Mouse (Mus musculus) bone marrow macrophage, adult 2 months (primary cell): ENCODE results near the gene H2-Oa. TPM values are rescaled to one million over a fixed set of nuclear protein-coding genes. Genes with fewer than 3 reads are reported as not detected.

Source experiments
- H3K27ac ChIP-seq: 2 replicates; pipeline ENCODE4 v1.5.1; 2012; ENCODE audit warnings: low read depth, low read length; ENCODE audit not compliant: insufficient read depth
- H3K4me1 ChIP-seq: 2 replicates; pipeline ENCODE4 v1.6.1; 2012; ENCODE audit warnings: low read length; ENCODE audit not compliant: control insufficient read depth, insufficient read depth
- H3K4me3 ChIP-seq: 2 replicates; pipeline ENCODE4 v1.5.1; 2012; ENCODE audit warnings: mild to moderate bottlenecking, low read length, moderate library complexity; ENCODE audit not compliant: insufficient read depth
- CTCF ChIP-seq: IDR thresholded peaks from 2 replicates; pipeline ENCODE4 v1.5.1; 2012; ENCODE audit warnings: low read depth, mild to moderate bottlenecking, low read length, moderate library complexity
- POLR2A ChIP-seq: IDR thresholded peaks from 2 replicates; pipeline ENCODE4 v1.6.1; 2012; ENCODE audit warnings: mild to moderate bottlenecking, low read depth, low read length, borderline replicate concordance
- polyA plus RNA-seq: library from polyadenylated mRNA; stranded (reverse); fragments of >200 nt; gene quantifications from 2 replicates; pipeline ENCODE4 v1.2.4, GENCODE M21; 2012; ENCODE audit not compliant: missing spikeins, insufficient read depth, insufficient read length

H2-Oa gene
- polyA plus RNA-seq, 1 experiment, result not detected

DNA sequence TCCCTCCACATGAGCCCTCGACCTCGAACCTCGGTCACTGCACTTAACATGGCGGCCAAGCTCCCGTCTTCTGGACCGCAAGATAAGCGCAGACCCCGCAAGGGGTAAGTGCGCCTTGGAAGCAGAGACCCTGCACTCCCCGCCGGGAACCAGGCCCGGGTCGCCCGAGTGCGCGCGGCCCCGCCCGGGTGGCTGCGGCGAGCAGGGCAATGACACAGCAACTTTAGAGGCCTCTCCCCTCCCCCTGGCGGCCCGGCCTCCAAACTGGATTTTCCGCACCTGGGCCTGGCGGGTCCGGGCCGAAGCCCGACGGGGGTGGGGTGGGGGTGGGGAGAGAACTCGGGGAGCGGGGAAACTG, 28.7 kb downstream of the H2-Oa start:
- TF ChIP-seq CTCF (no peak), POLR2A (no peak; the same call in 1 of the 2 replicates)
- Histone ChIP-seq H3K27ac (peak overlapping the region; percentile 100), H3K4me1 (peaks cover 5% of the 10 kb centered on the region), H3K4me3 (peak overlapping the region; percentile 87)

- peak overlapping the region; percentile 87 for H3K4me3 ChIP-seq
- peak overlapping the region; percentile 100 for H3K27ac ChIP-seq
- TF ChIP-seq CTCF (no peak), POLR2A (no peak)
- H3K4me1 ChIP-seq, result peaks cover 9% of the 10 kb centered on the region
Observed at GRCm38 (mm10) chr17:34121172-34121878, 29.2 kb downstream of the H2-Oa start.

- TF ChIP-seq POLR2A (no peak), CTCF (no peak)
- peaks cover 14% of the 10 kb centered on the region for H3K4me1 ChIP-seq
- H3K4me3 ChIP-seq, result peak overlapping the region; percentile 87
- peak overlapping the region; percentile 100 for H3K27ac ChIP-seq
Observed at GRCm38 (mm10) chr17:34121879-34122187, 29.7 kb downstream of the H2-Oa start.

GRCm38 (mm10) chr17:34122188-34122984, 30.2 kb downstream of the H2-Oa start, which contains the start of gene Brd2:
Brd2 (minus strand) TSS chr17:34122634.
- peak within 1 kb of the TSS; percentile 100 for H3K27ac ChIP-seq
- peak within 1 kb of the TSS; percentile 87 for H3K4me3 ChIP-seq
- H3K4me1 ChIP-seq, result peaks cover 19% of the 10 kb centered on the region
- TF ChIP-seq POLR2A (no peak), CTCF (no peak)

GRCm38 (mm10) chr17:34123111-34123510, 31.0 kb downstream of the H2-Oa start:
- Histone ChIP-seq H3K4me3 (peak overlapping the region; percentile 87), H3K4me1 (peaks cover 26% of the 10 kb centered on the region), H3K27ac (peak overlapping the region; percentile 94)
- TF ChIP-seq CTCF (no peak), POLR2A (no peak)

- TF ChIP-seq POLR2A (no peak), CTCF (no peak)
- Histone ChIP-seq H3K4me1 (peaks cover 26% of the 10 kb centered on the region), H3K4me3 (peak overlapping the region; percentile 87), H3K27ac (peak overlapping the region; percentile 94)
Observed at GRCm38 (mm10) chr17:34123518-34123917, 31.4 kb downstream of the H2-Oa start.

DNA sequence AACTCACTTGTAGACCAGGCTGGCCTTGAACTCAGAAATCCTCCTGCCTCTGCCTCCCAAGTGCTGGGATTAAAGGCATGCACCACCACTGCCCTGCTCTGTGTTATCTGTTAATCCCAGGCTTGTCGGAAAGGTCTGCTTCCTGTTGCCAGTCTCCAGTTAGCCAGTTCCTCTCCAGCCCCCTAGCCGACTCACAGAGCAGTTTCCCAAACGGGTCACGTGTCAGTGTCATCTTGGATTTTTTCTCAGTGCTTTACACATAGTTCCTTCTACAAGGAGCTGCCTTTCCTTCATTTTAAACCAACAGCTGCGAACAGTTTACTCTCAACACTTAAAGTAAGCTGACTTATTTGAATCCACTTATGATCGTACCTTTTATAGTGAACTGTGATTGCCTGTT, 32.5 kb downstream of the H2-Oa start:
- Histone ChIP-seq H3K27ac (peak overlapping the region; percentile 94), H3K4me3 (peak overlapping the region; percentile 87), H3K4me1 (peaks cover 26% of the 10 kb centered on the region)
- TF ChIP-seq CTCF (no peak), POLR2A (no peak)

- TF ChIP-seq CTCF, result no peak
- TF ChIP-seq POLR2A, result no peak
- no peak overlapping the region for H3K27ac ChIP-seq
Observed at GRCm38 (mm10) chr17:34126826-34127420, 34.8 kb downstream of the H2-Oa start.

GRCm38 (mm10) chr17:34127475-34127874, 35.3 kb downstream of the H2-Oa start:
- TF ChIP-seq CTCF (no peak), POLR2A (no peak)
- no peak overlapping the region for H3K27ac ChIP-seq
- no peak overlapping the region for H3K4me3 ChIP-seq
- peaks cover 26% of the 10 kb centered on the region for H3K4me1 ChIP-seq

More at GRCm38 (mm10) chr17:34126826-34127420, 34.8 kb downstream of the H2-Oa start:
- Histone ChIP-seq H3K4me3 (no peak overlapping the region), H3K4me1 (peaks cover 26% of the 10 kb centered on the region)
